Mouse (Mus musculus) spleen, adult 2 months (tissue): ENCODE data around the gene Olfr917.

Source experiments
- CTCF ChIP-seq: fragments of 200-500 bp; IDR thresholded peaks from 2 replicates; pipeline ENCODE4 v1.5.1; 2011; ENCODE audit warnings: mild to moderate bottlenecking, inconsistent platforms; ENCODE audit not compliant: insufficient read depth, insufficient read length, insufficient replicate concordance; ENCODE audit errors: extremely low read depth
- POLR2A ChIP-seq: fragments of 200-500 bp; IDR thresholded peaks from 2 replicates; pipeline ENCODE4 v1.6.1; 2011; ENCODE audit warnings: low read depth, low read length, inconsistent platforms

GRCm38 (mm10) chr9:38632406-38632805 lies 33.2 kb downstream of the Olfr917 start:
- TF ChIP-seq CTCF (no peak), POLR2A (no peak)
